Mouse (Mus musculus) limb, embryonic 15.5 days (tissue): Measurements from ENCODE around the gene Fam43b. TPM values are rescaled to one million over a fixed set of nuclear protein-coding genes. Genes with fewer than 3 reads are reported as not detected.

Experiments
- polyA plus RNA-seq: library from polyadenylated mRNA; unstranded; fragments of >200 nt; fragmentation: Nextera tagmentation; extraction: Ambion mirVana; gene quantifications from 2 replicates; pipeline ENCODE4 v1.2.1, GENCODE M21; 2015

Fam43b gene
- polyA plus RNA-seq, 1 experiment from 2014 or later = 0.12 TPM

Other genes starting within 250 kb of the Fam43b start
- 155 and 164 TPM in 2 replicates for gene Hp1bp3, start 180.2 kb downstream of the Fam43b start, polyA plus RNA-seq
- gene Sh2d5, start 146.1 kb downstream of the Fam43b start, polyA plus RNA-seq = 0.27 and 0.40 TPM in 2 replicates
- gene Kif17, start 146.1 kb downstream of the Fam43b start, polyA plus RNA-seq = 1.4 and 1.9 TPM in 2 replicates
- 395 and 402 TPM in 2 replicates for gene Ddost, start 91.8 kb downstream of the Fam43b start, polyA plus RNA-seq
- 50.7 and 54.0 TPM in 2 replicates for gene Pink1, start 70.2 kb downstream of the Fam43b start, polyA plus RNA-seq
- gene Cda, start 28.5 kb downstream of the Fam43b start, polyA plus RNA-seq = 7.0 TPM in 2 replicates
- gene Mul1, start 38.1 kb upstream of the Fam43b start, polyA plus RNA-seq = 16.8 and 17.7 TPM in 2 replicates
- gene Camk2n1, start 57.8 kb upstream of the Fam43b start, polyA plus RNA-seq = 1.7 and 2.2 TPM in 2 replicates
- 0.08 and 0.11 TPM in 2 replicates for gene Vwa5b1, start 239.4 kb upstream of the Fam43b start, polyA plus RNA-seq